Mouse (Mus musculus): ENCODE measurements around the gene Rtn4. TPM values are rescaled to one million over a fixed set of nuclear protein-coding genes. Genes with fewer than 3 reads are reported as not detected.

Gene Rtn4
- total RNA-seq (2023) = 111 and 138 TPM in 2 replicates

DNA sequence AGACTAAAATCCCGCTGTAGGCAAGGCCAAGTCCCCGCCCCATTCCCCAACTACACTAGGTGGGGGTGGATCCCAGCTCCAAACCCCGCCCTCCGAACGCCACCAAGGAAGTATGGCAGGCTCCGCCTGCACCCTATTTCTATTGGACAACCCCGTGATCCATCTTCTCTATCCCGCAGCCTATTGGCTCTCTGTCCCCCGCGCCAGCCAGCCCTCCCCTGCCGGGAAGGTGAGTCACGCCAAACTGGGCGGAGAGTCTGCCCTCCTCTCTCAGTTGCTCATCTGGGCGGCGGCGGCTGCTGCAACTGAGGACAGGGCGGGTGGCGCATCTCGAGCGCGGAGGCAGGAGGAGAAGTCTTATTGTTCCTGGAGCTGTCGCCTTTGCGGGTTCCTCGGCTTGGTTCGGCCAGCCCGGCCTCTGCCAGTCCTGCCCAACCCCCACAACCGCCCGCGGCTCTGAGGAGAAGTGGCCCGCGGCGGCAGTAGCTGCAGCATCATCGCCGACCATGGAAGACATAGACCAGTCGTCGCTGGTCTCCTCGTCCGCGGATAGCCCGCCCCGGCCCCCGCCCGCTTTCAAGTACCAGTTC lies at the start of gene Rtn4:
TSS of gene Rtn4 (plus strand) at position 265 of the 590 bp plus-strand sequence.

Other genes starting within 250 kb of the Rtn4 start
- gene Prorsd1, start 177.9 kb upstream of the Rtn4 start, total RNA-seq (2023) = 20.3 and 22.9 TPM in 2 replicates
- 8.3 and 9.0 TPM in 2 replicates for gene Mtif2, start 166.5 kb upstream of the Rtn4 start, total RNA-seq (2023)
- gene Clhc1, start 145.0 kb upstream of the Rtn4 start, total RNA-seq (2023) = 0.18 TPM in 1 of 2 replicates, not detected in the other
- 786 and 909 TPM in 2 replicates for gene Rps27a, start 144.8 kb upstream of the Rtn4 start, total RNA-seq (2023)
- 0.38 TPM in 1 of 2 replicates, not detected in the other for gene 4931440F15Rik, start 132.7 kb downstream of the Rtn4 start, total RNA-seq (2023)

Data from neutrophil, adult 65 days (primary cell).